Mouse (Mus musculus) megakaryocyte-erythroid progenitor cell, adult 5-6 weeks (primary cell): ENCODE measurements around the gene Ndufs7. TPM values are rescaled to one million over a fixed set of nuclear protein-coding genes. Genes with fewer than 3 reads are reported as not detected.
"Not testable (repeated sequence)": the region's sequence is repeated elsewhere in the genome, so short reads cannot be mapped to it uniquely, and the experiment has no call there.

Source experiments
- ATAC-seq: replicated peaks from 2 replicates; pipeline ENCODE4 v1.8.0; 2016; ENCODE audit warnings: mild to moderate bottlenecking, inconsistent platforms; ENCODE audit not compliant: severe bottlenecking, poor library complexity, low FRiP score, low TSS enrichment
- total RNA-seq, 2 experiments: library from RNA; stranded (forward) in 1 of 2; stranded (reverse) in 1 of 2; fragments of 200-1000, 215-1000 nt in 1 of 2; fragments of >200 nt in 1 of 2; fragmentation: Nextera tagmentation in 1 of 2; gene quantifications; 2 replicates each; pipeline ENCODE4 v1.2.3; 2014 to 2017

The Ndufs7 gene
- total RNA-seq (2014; fragmentation: Nextera tagmentation) (196 and 302 TPM in 2 replicates), total RNA-seq (2017) (103 and 168 TPM in 2 replicates)

DNA sequence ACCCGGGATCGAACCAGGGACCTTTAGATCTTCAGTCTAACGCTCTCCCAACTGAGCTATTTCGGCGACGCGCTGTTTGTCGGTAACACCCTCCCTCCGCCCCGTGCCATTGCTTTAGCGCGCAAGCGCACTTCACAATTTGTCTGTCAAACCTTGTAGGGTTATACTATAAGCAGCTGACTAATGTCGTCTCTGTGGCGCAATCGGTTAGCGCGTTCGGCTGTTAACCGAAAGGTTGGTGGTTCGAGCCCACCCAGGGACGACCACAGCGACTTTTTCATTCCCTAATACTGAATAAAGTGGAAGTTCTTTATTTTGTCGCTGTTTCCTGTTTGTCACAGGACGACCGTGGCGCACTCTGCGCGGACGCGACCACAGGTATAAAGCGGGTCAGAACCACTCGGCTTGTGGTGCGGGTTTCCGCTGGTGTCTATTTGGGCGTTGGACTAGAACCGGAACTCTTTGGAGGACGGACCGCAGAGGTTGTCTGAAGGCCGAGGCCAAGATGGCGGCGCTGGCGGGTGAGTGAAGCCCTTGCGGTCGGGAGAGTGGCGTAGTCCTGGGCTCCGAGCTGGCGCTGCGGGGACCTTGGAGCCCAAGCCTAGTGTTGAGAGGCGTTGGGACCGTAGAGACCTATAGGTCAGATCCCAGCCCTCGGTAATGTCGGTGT, at the start of gene Ndufs7:
Ndufs7 (plus strand) TSS at position 151 of the 670 bp plus-strand sequence.
- peak; percentile 72 for ATAC-seq

DNA sequence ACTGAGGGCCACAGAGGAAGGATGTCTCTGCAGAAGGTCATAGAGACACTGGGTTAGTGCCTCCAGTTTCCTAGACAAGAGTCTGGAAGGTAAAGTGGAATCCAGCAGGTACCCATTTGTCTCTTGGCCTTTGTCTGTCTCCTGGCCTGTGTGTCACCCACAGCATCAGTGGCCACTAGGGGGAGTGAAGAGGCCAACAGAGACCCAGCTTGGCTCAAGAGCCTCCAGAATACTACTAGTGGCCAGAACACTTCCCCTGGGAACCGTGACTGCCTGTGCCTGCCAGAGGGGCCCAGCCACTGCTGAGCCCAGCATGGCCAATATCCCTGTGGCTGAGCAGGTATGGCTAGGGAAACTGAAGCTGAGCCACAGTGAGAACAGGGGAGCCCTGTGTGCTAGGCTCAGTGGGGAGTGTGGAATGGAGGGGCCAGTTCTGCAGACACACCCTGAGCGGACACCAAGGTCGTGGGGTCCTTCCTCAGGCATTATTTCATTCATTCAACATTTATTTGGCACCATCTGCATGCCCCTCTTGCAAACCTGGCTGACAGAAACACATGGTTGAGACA, 49.4 kb upstream of the Ndufs7 start:
- ATAC-seq: peak; percentile 95

GRCm38 (mm10) chr10:80200485-80200884, 48.4 kb upstream of the Ndufs7 start:
- ATAC-seq: no peak

GRCm38 (mm10) chr10:80204055-80204454, 44.9 kb upstream of the Ndufs7 start:
- ATAC-seq: no peak

DNA sequence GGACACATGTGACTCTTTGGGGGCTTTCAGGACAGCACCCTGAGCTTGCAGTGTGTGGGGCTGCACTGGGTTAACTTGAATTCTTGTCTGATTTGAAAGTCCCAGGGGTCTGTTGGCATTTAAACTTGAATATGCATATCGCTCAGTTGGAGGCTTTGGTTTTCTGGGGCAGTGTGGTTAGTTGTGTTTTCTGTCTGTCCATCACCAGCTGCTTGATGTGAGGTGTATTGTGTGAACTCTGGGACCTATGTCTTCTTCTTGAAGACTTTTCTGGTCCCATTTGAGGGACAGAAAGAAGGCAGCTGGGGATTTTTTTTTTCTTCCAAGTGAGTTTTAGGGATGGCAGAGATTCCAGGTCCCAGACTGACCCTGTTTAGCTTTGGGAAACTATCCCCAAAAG, 41.7 kb upstream of the Ndufs7 start:
- no peak for ATAC-seq

- ATAC-seq: no peak
These were observed 41.2 kb upstream of the Ndufs7 start for GRCm38 (mm10) chr10:80207676-80208075.

GRCm38 (mm10) chr10:80208248-80208647, 40.7 kb upstream of the Ndufs7 start:
- no peak for ATAC-seq

- ATAC-seq: no peak
These were observed 40.0 kb upstream of the Ndufs7 start for GRCm38 (mm10) chr10:80208841-80209371.

DNA sequence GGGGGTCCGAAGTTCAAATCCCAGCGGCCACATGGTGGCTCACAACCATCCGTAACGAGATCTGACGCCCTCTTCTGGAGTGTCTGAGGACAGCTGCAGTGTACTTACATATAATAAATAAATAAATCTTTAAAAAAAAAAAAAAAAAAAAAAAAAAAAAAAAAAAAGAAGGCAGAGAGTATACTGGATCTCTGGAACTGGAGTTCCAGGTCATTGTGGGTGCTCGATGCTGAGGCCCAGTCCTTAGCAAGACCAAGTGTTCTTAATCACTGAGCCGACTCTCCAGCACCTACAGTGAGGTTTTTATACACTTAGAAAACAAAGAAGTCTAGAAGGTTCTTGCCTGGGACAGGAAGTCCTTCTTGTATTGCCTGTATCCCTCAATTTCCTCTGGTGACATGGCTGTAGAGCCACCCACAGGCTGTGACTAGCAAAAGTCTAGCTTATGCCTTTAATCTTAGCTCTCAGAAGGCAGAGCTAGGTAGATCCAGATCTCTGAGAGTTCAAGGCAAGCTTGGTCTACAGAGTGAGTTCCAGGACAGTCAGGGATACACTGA, 37.3 kb upstream of the Ndufs7 start:
- not testable (repeated sequence) for ATAC-seq

DNA sequence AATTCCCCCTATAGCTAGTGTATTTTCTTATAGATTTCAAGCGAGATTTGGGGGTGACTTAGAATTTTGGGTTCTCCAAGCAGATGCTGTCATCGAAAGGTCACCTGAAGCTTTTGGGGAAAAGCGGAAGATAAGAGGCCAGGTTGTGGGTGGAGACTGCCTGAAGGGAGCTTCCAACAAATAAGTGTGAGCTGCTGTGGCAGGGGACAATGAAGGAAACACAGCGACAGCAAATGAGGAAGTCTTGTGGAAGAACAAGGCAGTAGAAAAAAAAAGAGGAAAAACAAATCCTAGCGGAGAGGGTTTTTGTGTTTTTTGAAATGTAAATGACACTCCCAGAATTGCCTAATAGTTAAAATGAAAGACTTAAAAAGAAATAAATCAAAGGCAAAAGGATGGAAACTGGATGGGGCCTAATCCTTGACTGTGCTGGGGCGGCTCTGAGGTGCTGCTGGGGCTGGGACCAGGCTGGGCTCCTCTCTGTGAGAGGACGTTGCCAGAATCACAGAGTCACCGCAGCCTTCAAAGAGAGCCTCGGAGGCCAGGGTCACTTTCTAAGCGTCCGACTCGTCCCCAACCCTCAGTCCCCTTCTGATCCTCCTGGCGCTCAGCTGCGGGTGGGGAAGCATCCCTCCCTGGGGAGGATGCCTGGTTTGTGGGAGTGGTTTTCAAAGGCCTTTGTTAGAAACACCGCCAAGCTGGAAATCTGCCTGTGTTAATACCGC, 33.7 kb upstream of the Ndufs7 start:
- no peak for ATAC-seq

DNA sequence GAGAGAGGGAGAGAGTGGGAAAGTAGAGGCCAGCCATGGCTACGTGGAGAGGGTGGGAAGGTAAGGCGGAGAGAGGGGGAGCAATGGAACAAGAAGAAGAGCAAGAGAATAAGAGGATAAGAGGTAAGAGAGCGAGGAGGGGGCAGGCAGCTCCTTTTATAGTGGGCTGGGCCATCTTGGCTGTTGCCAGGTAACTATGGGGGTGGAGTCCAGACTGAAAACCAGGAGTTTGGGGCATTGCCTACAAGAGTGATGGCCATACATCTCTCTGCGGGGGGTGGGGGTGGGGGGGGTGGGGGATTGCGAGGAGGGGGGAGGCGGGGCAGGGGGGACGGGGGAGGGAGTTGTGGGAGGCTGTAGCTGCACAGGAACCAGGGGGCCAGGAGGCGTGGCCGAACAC, 28.2 kb upstream of the Ndufs7 start:
- ATAC-seq: no peak

DNA sequence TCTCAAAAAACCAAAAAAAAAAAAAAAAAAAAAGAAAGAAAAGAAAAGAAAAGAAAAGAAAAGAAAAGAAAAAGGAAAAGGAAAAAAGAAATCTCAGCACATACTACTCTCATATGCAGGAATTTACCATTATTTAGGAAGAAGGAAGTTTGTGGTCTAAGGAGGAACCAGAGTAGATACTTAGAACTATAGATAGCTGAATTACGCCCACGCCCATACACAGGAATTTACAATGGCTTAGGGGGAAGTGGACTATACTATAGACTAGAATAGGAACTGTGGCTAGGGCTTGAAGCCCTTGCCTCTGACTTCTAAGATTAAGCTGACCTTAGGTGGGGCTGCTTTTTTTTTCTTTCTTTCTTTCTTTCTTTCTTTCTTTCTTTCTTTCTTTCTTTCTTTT, 25.8 kb upstream of the Ndufs7 start:
- not testable (repeated sequence) for ATAC-seq

- no peak for ATAC-seq
These were observed 22.9 kb upstream of the Ndufs7 start for GRCm38 (mm10) chr10:80226071-80226415.

- ATAC-seq: peak; percentile 99
These were observed 22.3 kb upstream of the Ndufs7 start, which contains the start of gene Mum1 for GRCm38 (mm10) chr10:80226416-80227165. Gene Mum1 (plus strand): TSS chr10:80226434.

- ATAC-seq: 0 out of 2 replicates have a peak, but pooled peaks have one; percentile 4
These were observed 21.8 kb upstream of the Ndufs7 start for GRCm38 (mm10) chr10:80227166-80227539.

DNA sequence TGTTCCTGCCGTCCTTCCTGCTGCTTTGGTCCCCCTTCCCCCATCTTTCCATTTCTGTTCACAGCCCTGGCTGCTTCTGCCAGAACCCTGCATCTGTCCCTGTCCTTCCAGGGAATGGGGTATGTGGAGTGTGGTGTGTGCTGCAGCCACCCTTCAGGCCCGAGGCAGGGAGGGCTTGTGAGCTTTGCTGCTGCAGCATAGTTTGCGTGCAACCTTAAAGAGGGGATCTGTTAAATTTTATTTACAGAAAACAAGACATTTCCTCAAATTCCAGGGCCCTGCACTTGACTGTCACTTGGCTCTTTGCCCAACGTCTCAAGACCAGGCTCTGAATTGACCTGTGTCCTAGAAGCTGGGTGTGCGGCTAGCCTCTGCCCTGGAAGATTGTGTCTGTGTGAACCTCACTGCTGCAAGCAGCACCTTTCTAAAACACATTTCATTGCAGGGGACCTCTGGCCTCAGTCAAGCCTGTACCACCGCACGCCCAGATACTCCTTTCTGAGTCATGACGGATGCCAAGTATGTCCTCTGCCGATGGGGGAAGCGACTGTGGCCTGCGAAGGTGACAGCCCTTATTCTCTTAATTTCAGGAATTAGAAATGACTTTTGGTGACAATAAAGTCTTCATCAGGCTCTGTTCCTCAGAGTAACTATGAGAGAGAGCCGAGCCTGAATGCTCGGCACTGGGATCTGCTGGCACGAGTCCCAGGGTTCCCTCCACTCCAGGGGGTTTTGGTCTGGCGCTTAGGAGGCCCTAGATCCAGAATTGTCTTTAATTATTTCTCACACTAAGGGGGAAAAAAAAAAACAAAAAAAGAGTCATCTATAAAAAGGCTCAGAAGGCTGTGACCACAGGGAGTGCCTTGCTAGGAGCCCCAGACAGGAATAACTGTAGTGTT, 20.8 kb upstream of the Ndufs7 start:
- no peak for ATAC-seq

DNA sequence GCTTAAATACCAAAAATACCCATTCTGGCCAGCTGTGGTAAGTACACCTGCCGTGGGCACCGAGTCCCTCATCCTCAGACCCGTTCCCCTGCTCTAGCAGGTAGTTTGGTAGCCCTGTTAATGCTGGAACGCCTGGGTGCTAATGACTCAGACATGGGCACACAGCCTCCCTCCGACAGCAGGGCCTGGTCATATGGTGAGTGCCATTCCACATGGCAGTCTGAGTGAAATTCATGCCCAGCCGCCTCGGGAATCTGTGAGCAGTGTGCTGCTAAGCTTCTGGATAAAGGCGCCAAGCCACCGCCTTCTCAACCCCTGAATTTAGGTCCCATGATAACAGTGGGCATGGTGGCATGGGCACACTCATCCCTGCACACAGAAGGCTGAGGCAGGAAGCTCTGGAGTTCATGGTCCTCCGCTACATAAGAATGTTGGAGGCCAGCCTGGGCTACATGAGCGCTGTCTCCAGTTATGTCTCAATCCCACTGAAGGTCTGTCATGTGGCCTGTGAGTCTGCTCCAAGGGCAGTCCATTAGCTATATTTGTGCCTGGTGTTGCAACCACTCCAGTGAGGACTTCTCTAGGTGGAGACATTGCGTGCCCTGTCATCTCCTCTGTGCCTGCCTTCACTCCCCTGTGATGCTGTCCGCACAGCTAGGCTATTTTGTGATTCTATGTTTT, 12.6 kb upstream of the Ndufs7 start:
- no peak for ATAC-seq

GRCm38 (mm10) chr10:80237020-80237419, 11.9 kb upstream of the Ndufs7 start:
- ATAC-seq: no peak
